Mouse (Mus musculus) hindbrain, embryonic 11.5 days (tissue): ENCODE results near the gene Dclk1. TPM values are rescaled to one million over a fixed set of nuclear protein-coding genes. Genes with fewer than 3 reads are reported as not detected.

Source experiments
- ATAC-seq: fragments of 200-750 bp; cut with Nextera tagmentation; 2 replicates; pipeline ENCODE4 v1.8.0; 2017; ENCODE audit warnings: mild to moderate bottlenecking, moderate TSS enrichment, moderate library complexity; ENCODE audit not compliant: low FRiP score
- DNase-seq: peaks from one replicate; pipeline ENCODE4 v3.0.0-alpha.2; 2015; ENCODE audit warnings: low spot score
- H3K27ac ChIP-seq: fragments of 300-500 bp; sonication (generic); 2 replicates; pipeline ENCODE4 v1.5.1; 2014; ENCODE audit warnings: mild to moderate bottlenecking, low read depth, low read length
- H3K27me3 ChIP-seq: fragments of 300-500 bp; sonication (generic); 2 replicates; pipeline ENCODE4 v1.6.1; 2014; ENCODE audit warnings: mild to moderate bottlenecking, low read length, moderate library complexity, mixed read lengths; ENCODE audit not compliant: control insufficient read depth, insufficient read depth
- H3K36me3 ChIP-seq: fragments of 300-500 bp; sonication (generic); 2 replicates; pipeline ENCODE4 v1.6.1; 2014; ENCODE audit warnings: mild to moderate bottlenecking, low read length, moderate library complexity, mixed read lengths; ENCODE audit not compliant: control insufficient read depth, insufficient read depth
- H3K4me1 ChIP-seq: fragments of 300-500 bp; sonication (generic); replicated peaks from 2 replicates; pipeline ENCODE4 v1.6.1; 2014; ENCODE audit warnings: low read length, mixed read lengths; ENCODE audit not compliant: control insufficient read depth, insufficient read depth
- H3K4me2 ChIP-seq: fragments of 300-500 bp; sonication (generic); replicated peaks from 2 replicates; pipeline ENCODE4 v1.6.1; 2014; ENCODE audit warnings: mild to moderate bottlenecking, low read depth, low read length
- H3K4me3 ChIP-seq: fragments of 300-500 bp; sonication (generic); 2 replicates; pipeline ENCODE4 v1.5.1; 2014; ENCODE audit warnings: low read depth, low read length
- H3K9ac ChIP-seq: fragments of 300-500 bp; sonication (generic); 2 replicates; pipeline ENCODE4 v1.6.1; 2014; ENCODE audit warnings: low read depth, low read length
- H3K9me3 ChIP-seq: fragments of 300-500 bp; sonication (generic); 2 replicates; pipeline ENCODE4 v1.6.1; 2016; ENCODE audit warnings: low read length; ENCODE audit not compliant: control insufficient read depth
- WGBS: fragments of 180-500 bp; shearing (Covaris S2); extraction: QIAGEN DNeasy Blood & Tissue Kit; methylation state at CpG from one replicate; pipeline ENCODE4 v1.1.7; 2014; 5-methylcytosine and 5-hydroxymethylcytosine counted together
- polyA plus RNA-seq: library from polyadenylated mRNA; unstranded; fragments of >200 nt; fragmentation: Nextera tagmentation; extraction: Ambion mirVana; gene quantifications from 2 replicates; pipeline ENCODE4 v1.2.1, GENCODE M21; 2014

The Dclk1 gene
- polyA plus RNA-seq, 1 experiment from 2014 or later: 94.8 TPM

- ATAC-seq (no peak), DNase-seq (no peak)
- H3K9ac ChIP-seq: no peak overlapping the region
- no peak overlapping the region for H3K4me2 ChIP-seq
- H3K9me3 ChIP-seq: no peaks in the 10 kb centered on the region
- H3K4me1 ChIP-seq: no peaks in the 10 kb centered on the region
- H3K4me3 ChIP-seq: no peak overlapping the region
- no peaks in the 10 kb centered on the region for H3K36me3 ChIP-seq
- H3K27me3 ChIP-seq: no peaks in the 10 kb centered on the region
- H3K27ac ChIP-seq: no peak overlapping the region
Observed at GRCm38 (mm10) chr3:55331694-55332093, 89.5 kb downstream of the Dclk1 start.

- no peak overlapping the region for H3K4me3 ChIP-seq
- H3K27me3 ChIP-seq: no peaks in the 10 kb centered on the region
- no peak overlapping the region for H3K9ac ChIP-seq
- no peak for ATAC-seq
- no peak for DNase-seq
- H3K4me1 ChIP-seq: no peaks in the 10 kb centered on the region
- H3K9me3 ChIP-seq: no peaks in the 10 kb centered on the region
- WGBS: 76% methylated on average over 3 of the region's 3 CpGs
- no peaks in the 10 kb centered on the region for H3K36me3 ChIP-seq
- no peak overlapping the region for H3K4me2 ChIP-seq
- no peak overlapping the region for H3K27ac ChIP-seq
Observed at GRCm38 (mm10) chr3:55333511-55333910, 91.3 kb downstream of the Dclk1 start.

GRCm38 (mm10) chr3:55336895-55337294 is 94.7 kb downstream of the Dclk1 start:
- Histone ChIP-seq H3K9ac (no peak overlapping the region), H3K36me3 (no peaks in the 10 kb centered on the region), H3K27me3 (no peaks in the 10 kb centered on the region), H3K4me1 (no peaks in the 10 kb centered on the region), H3K4me2 (no peak overlapping the region), H3K4me3 (no peak overlapping the region), H3K9me3 (no peaks in the 10 kb centered on the region), H3K27ac (no peak overlapping the region)
- WGBS: 88% methylated on average over 11 of the region's 11 CpGs
- DNase-seq (no peak), ATAC-seq (no peak)

- H3K4me3 ChIP-seq: no peak overlapping the region
Observed at GRCm38 (mm10) chr3:55337671-55338070, 95.5 kb downstream of the Dclk1 start.

GRCm38 (mm10) chr3:55342445-55342844 is 100.3 kb downstream of the Dclk1 start:
- H3K27me3 ChIP-seq: no peaks in the 10 kb centered on the region
- no peak for DNase-seq
- no peak for ATAC-seq

More at GRCm38 (mm10) chr3:55337671-55338070, 95.5 kb downstream of the Dclk1 start:
- WGBS: 91% methylated on average over 7 of the region's 7 CpGs
- Histone ChIP-seq H3K27me3 (no peaks in the 10 kb centered on the region), H3K27ac (no peak overlapping the region), H3K9ac (no peak overlapping the region), H3K4me2 (no peak overlapping the region), H3K9me3 (no peaks in the 10 kb centered on the region), H3K36me3 (no peaks in the 10 kb centered on the region), H3K4me1 (no peaks in the 10 kb centered on the region)
- no peak for ATAC-seq
- DNase-seq: no peak

GRCm38 (mm10) chr3:55347371-55348025 is 105.3 kb downstream of the Dclk1 start:
- DNase-seq (peak; percentile 64), ATAC-seq (peak; percentile 62)
- H3K4me2 ChIP-seq: peak overlapping the region; percentile 21; the same call in 1 of the 2 replicates
- no peak overlapping the region for H3K9ac ChIP-seq
- peak overlapping the region; percentile 81 for H3K27ac ChIP-seq
- H3K4me3 ChIP-seq: no peak overlapping the region
- H3K27me3 ChIP-seq: no peaks in the 10 kb centered on the region
- no peaks in the 10 kb centered on the region for H3K9me3 ChIP-seq
- no peaks in the 10 kb centered on the region for H3K36me3 ChIP-seq
- WGBS: 22% methylated on average over 16 of the region's 16 CpGs
- peaks cover 8% of the 10 kb centered on the region for H3K4me1 ChIP-seq

More at GRCm38 (mm10) chr3:55342445-55342844, 100.3 kb downstream of the Dclk1 start:
- Histone ChIP-seq H3K9ac (no peak overlapping the region), H3K4me2 (no peak overlapping the region), H3K4me1 (peaks cover 3% of the 10 kb centered on the region), H3K27ac (no peak overlapping the region), H3K4me3 (no peak overlapping the region), H3K36me3 (no peaks in the 10 kb centered on the region), H3K9me3 (no peaks in the 10 kb centered on the region)
- 90% methylated on average over 4 of the region's 4 CpGs for WGBS

GRCm38 (mm10) chr3:55348026-55348390 is 105.8 kb downstream of the Dclk1 start:
- Histone ChIP-seq H3K4me1 (peaks cover 8% of the 10 kb centered on the region), H3K36me3 (no peaks in the 10 kb centered on the region), H3K4me3 (no peak overlapping the region), H3K9me3 (no peaks in the 10 kb centered on the region), H3K4me2 (no peak overlapping the region), H3K27ac (peak overlapping the region; percentile 81), H3K9ac (no peak overlapping the region), H3K27me3 (no peaks in the 10 kb centered on the region)
- DNase-seq (no peak), ATAC-seq (peak; percentile 17; the same call in 1 of the 2 replicates)
- WGBS: 79% methylated on average over 5 of the region's 5 CpGs

- no peaks in the 10 kb centered on the region for H3K27me3 ChIP-seq
- peaks cover 16% of the 10 kb centered on the region for H3K4me1 ChIP-seq
- H3K4me2 ChIP-seq: no peak overlapping the region
- DNase-seq: no peak
- no peak overlapping the region for H3K9ac ChIP-seq
- no peak for ATAC-seq
- H3K9me3 ChIP-seq: no peaks in the 10 kb centered on the region
- H3K27ac ChIP-seq: no peak overlapping the region
- 86% methylated on average over 2 of the region's 2 CpGs for WGBS
- H3K4me3 ChIP-seq: no peak overlapping the region
- no peaks in the 10 kb centered on the region for H3K36me3 ChIP-seq
Observed at GRCm38 (mm10) chr3:55350194-55350593, 108.0 kb downstream of the Dclk1 start.

- H3K36me3 ChIP-seq: no peaks in the 10 kb centered on the region
- H3K9me3 ChIP-seq: no peaks in the 10 kb centered on the region
- peaks cover 16% of the 10 kb centered on the region for H3K4me1 ChIP-seq
- ATAC-seq (peak; percentile 48; the same call in 1 of the 2 replicates), DNase-seq (peak; percentile 46)
- H3K27ac ChIP-seq: peak overlapping the region; percentile 30; the same call in 1 of the 2 replicates
- no peaks in the 10 kb centered on the region for H3K27me3 ChIP-seq
- WGBS: 66% methylated on average over 13 of the region's 13 CpGs
- no peak overlapping the region for H3K4me3 ChIP-seq
- H3K9ac ChIP-seq: no peak overlapping the region
- H3K4me2 ChIP-seq: no peak overlapping the region
Observed at GRCm38 (mm10) chr3:55351281-55352052, 109.3 kb downstream of the Dclk1 start.
